Mouse (Mus musculus) lung, postnatal 0 days (tissue): ENCODE data around the gene Hbp1. TPM values are rescaled to one million over a fixed set of nuclear protein-coding genes. Genes with fewer than 3 reads are reported as not detected.

Experiments used
- ATAC-seq: fragments of 200-750 bp; cut with Nextera tagmentation; 2 replicates; pipeline ENCODE4 v1.8.0; 2017; ENCODE audit warnings: moderate library complexity
- DNase-seq: peaks from one replicate; pipeline ENCODE4 v3.0.0-alpha.2; 2016; ENCODE audit warnings: low spot score
- H3K27ac ChIP-seq: fragments of 300-500 bp; sonication (generic); 2 replicates; pipeline ENCODE4 v1.5.1; 2014; ENCODE audit warnings: antibody characterized with exemption, mild to moderate bottlenecking, low read length, mixed read lengths
- H3K27me3 ChIP-seq: fragments of 300-500 bp; sonication (generic); replicated peaks from 2 replicates; pipeline ENCODE4 v1.6.1; 2014; ENCODE audit warnings: low read length, mixed read lengths; ENCODE audit not compliant: insufficient read depth
- H3K36me3 ChIP-seq: fragments of 300-500 bp; sonication (generic); 2 replicates; pipeline ENCODE4 v1.6.1; 2014; ENCODE audit warnings: low read length, mixed read lengths; ENCODE audit not compliant: insufficient read depth
- H3K4me1 ChIP-seq: fragments of 300-500 bp; sonication (generic); 2 replicates; pipeline ENCODE4 v1.6.1; 2014; ENCODE audit warnings: antibody characterized with exemption, low read depth, low read length, mixed read lengths; ENCODE audit not compliant: insufficient read depth
- H3K4me2 ChIP-seq: fragments of 300-500 bp; sonication (generic); replicated peaks from 2 replicates; pipeline ENCODE4 v1.6.1; 2014; ENCODE audit warnings: low read depth, mild to moderate bottlenecking, low read length, moderate library complexity, mixed read lengths
- H3K4me3 ChIP-seq: fragments of 300-500 bp; sonication (generic); 2 replicates; pipeline ENCODE4 v1.5.1; 2014; ENCODE audit warnings: low read depth, low read length
- H3K9ac ChIP-seq: fragments of 300-500 bp; sonication (generic); replicated peaks from 2 replicates; pipeline ENCODE4 v1.6.1; 2014; ENCODE audit warnings: low read depth, mild to moderate bottlenecking
- H3K9me3 ChIP-seq: fragments of 300-500 bp; sonication (generic); 2 replicates; pipeline ENCODE4 v1.6.1; 2016; ENCODE audit warnings: low read length, mixed read lengths
- CTCF ChIP-seq: IDR thresholded peaks from 2 replicates; pipeline ENCODE4 v1.5.1; 2016; ENCODE audit warnings: antibody characterized with exemption, mild to moderate bottlenecking
- EP300 ChIP-seq: IDR thresholded peaks from 2 replicates; pipeline ENCODE4 v1.6.1; 2016; ENCODE audit warnings: antibody characterized with exemption, mild to moderate bottlenecking, control low read depth
- WGBS: fragments of 180-500 bp; shearing (Covaris S2); extraction: QIAGEN DNeasy Blood & Tissue Kit; methylation state at CpG from one replicate; pipeline ENCODE4 v1.1.7; 2014; 5-methylcytosine and 5-hydroxymethylcytosine counted together
- polyA plus RNA-seq: library from polyadenylated mRNA; unstranded; fragments of >200 nt; fragmentation: Nextera tagmentation; extraction: Ambion mirVana; gene quantifications from 2 replicates; pipeline ENCODE4 v1.2.1, GENCODE M21; 2015

The Hbp1 gene
- polyA plus RNA-seq, 1 experiment from 2014 or later, result 168 TPM

GRCm38 (mm10) chr12:31976544-31976943 lies 26.2 kb upstream of the Hbp1 start:
- ATAC-seq, result no peak
- DNase-seq, result peak; percentile 30
- no peaks in the 10 kb centered on the region for H3K36me3 ChIP-seq
- no peak overlapping the region for H3K27ac ChIP-seq
- no peaks in the 10 kb centered on the region for H3K27me3 ChIP-seq
- H3K9me3 ChIP-seq, result no peaks in the 10 kb centered on the region
- TF ChIP-seq CTCF (peak; percentile 62), EP300 (no peak)
- no peak overlapping the region for H3K4me2 ChIP-seq
- no peak overlapping the region for H3K4me3 ChIP-seq
- H3K4me1 ChIP-seq, result no peaks in the 10 kb centered on the region
- no peak overlapping the region for H3K9ac ChIP-seq
- WGBS, result 52% methylated on average over 7 of the region's 7 CpGs

- Histone ChIP-seq H3K36me3 (no peaks in the 10 kb centered on the region), H3K4me3 (no peak overlapping the region), H3K27me3 (no peaks in the 10 kb centered on the region), H3K9me3 (no peaks in the 10 kb centered on the region), H3K4me2 (no peak overlapping the region), H3K27ac (no peak overlapping the region), H3K4me1 (no peaks in the 10 kb centered on the region), H3K9ac (no peak overlapping the region)
- WGBS, result 55% methylated on average over 13 of the region's 13 CpGs
- ATAC-seq (peak; percentile 87), DNase-seq (peak; percentile 61)
- TF ChIP-seq EP300, result no peak
- no peak for TF ChIP-seq CTCF
Observed at GRCm38 (mm10) chr12:31973473-31974172, 23.3 kb upstream of the Hbp1 start.

- no peak overlapping the region for H3K4me2 ChIP-seq
- no peak for DNase-seq
- H3K4me1 ChIP-seq, result no peaks in the 10 kb centered on the region
- no peaks in the 10 kb centered on the region for H3K27me3 ChIP-seq
- no peak overlapping the region for H3K27ac ChIP-seq
- no peak for TF ChIP-seq EP300
- TF ChIP-seq CTCF, result no peak
- H3K4me3 ChIP-seq, result no peak overlapping the region
- H3K36me3 ChIP-seq, result no peaks in the 10 kb centered on the region
- WGBS, result 84% methylated on average over 8 of the region's 8 CpGs
- no peak for ATAC-seq
- H3K9ac ChIP-seq, result no peak overlapping the region
- H3K9me3 ChIP-seq, result no peaks in the 10 kb centered on the region
Observed at GRCm38 (mm10) chr12:31971547-31971946, 21.2 kb upstream of the Hbp1 start.

DNA sequence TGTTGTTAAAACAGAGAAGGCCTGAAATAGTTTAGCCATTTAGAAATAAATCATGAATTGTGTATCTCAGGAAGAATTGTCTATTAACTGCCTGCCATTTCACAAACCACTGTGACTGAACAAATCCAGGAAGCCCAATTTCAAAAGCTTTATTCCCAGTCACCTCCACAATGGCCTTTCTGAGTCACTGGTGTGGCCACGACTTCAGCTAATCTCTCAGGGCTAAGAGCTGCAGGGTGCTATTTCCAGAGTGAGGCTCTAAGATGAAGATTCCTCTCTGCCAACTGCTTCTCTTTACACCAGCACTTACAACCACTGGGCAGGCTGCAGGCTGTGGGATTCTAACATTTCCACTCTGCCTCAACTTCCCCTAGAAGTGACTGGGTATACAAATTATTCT lies 18.8 kb upstream of the Hbp1 start:
- no peak for DNase-seq
- Histone ChIP-seq H3K27ac (no peak overlapping the region), H3K4me3 (no peak overlapping the region), H3K27me3 (no peaks in the 10 kb centered on the region), H3K4me2 (no peak overlapping the region), H3K4me1 (no peaks in the 10 kb centered on the region), H3K9me3 (no peaks in the 10 kb centered on the region), H3K36me3 (no peaks in the 10 kb centered on the region), H3K9ac (no peak overlapping the region)
- TF ChIP-seq CTCF, result no peak
- TF ChIP-seq EP300, result no peak
- no peak for ATAC-seq
- 19% methylated on average over 1 of the region's 1 CpGs for WGBS

DNA sequence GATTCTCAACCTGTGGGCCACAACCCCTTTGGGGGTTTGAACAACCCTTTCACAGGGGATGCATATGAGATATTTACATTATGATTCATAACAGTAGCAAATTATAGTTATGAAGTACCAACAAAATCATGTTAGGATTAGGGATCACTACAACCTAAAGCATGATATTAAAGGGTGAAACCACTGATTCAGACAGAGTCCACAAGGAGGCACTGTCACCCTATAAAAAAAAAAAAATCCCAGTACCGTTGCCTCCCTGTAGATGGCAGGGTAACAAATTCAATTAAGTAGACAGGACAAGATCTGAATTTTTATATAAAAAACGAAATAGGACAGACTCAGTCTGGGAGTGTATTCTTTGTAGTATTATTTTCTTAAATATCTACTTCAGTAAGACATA lies 17.2 kb upstream of the Hbp1 start:
- whole genome bisulfite sequencing, result 1% methylated on average over 2 of the region's 2 CpGs
- Histone ChIP-seq H3K4me3 (no peak overlapping the region), H3K27me3 (no peaks in the 10 kb centered on the region), H3K9me3 (no peaks in the 10 kb centered on the region), H3K36me3 (no peaks in the 10 kb centered on the region), H3K4me1 (no peaks in the 10 kb centered on the region), H3K27ac (no peak overlapping the region), H3K4me2 (no peak overlapping the region), H3K9ac (no peak overlapping the region)
- 0 out of 2 replicates have a peak, but pooled peaks have one; percentile 30 for TF ChIP-seq EP300
- TF ChIP-seq CTCF, result peak; percentile 97
- ATAC-seq (peak; percentile 35), DNase-seq (peak; percentile 86)

GRCm38 (mm10) chr12:31966405-31966804 lies 16.1 kb upstream of the Hbp1 start:
- 82% methylated on average over 4 of the region's 4 CpGs for WGBS
- no peak for DNase-seq
- TF ChIP-seq CTCF, result no peak
- no peak overlapping the region for H3K4me2 ChIP-seq
- no peak overlapping the region for H3K27ac ChIP-seq
- no peaks in the 10 kb centered on the region for H3K9me3 ChIP-seq
- H3K9ac ChIP-seq, result no peak overlapping the region
- no peaks in the 10 kb centered on the region for H3K4me1 ChIP-seq
- no peak overlapping the region for H3K4me3 ChIP-seq
- no peak for ATAC-seq
- no peaks in the 10 kb centered on the region for H3K36me3 ChIP-seq
- H3K27me3 ChIP-seq, result no peaks in the 10 kb centered on the region
